Mouse (Mus musculus): ENCODE results near the gene Hemk1. TPM values are rescaled to one million over a fixed set of nuclear protein-coding genes. Genes with fewer than 3 reads are reported as not detected.

Hemk1 gene
- total RNA-seq, 2 experiments from 2014 or later, result 16.5 to 16.6 TPM

GRCm38 (mm10) chr9:107300224-107300973 is 37.8 kb downstream of the Hemk1 start:
- intact Hi-C loops (cut with DNase I), result no loop called here
- no peak for DNase-seq (ENCODE audit: low spot score in 2 of 2)

GRCm38 (mm10) chr9:107299783-107300182 is 38.4 kb downstream of the Hemk1 start:
- intact Hi-C loops (cut with DNase I), result no loop called here
- DNase-seq (ENCODE audit: low spot score in 2 of 2), result no peak

GRCm38 (mm10) chr9:107298876-107299275 is 39.3 kb downstream of the Hemk1 start:
- intact Hi-C loops (cut with DNase I), result no loop called here
- DNase-seq (ENCODE audit: low spot score in 2 of 2), result no peak

- intact Hi-C loops (cut with DNase I), result no loop called here
These were observed 39.9 kb downstream of the Hemk1 start for GRCm38 (mm10) chr9:107298059-107298780.

GRCm38 (mm10) chr9:107297658-107298057 is 40.5 kb downstream of the Hemk1 start:
- no peak for DNase-seq (ENCODE audit: low spot score in 2 of 2)
- intact Hi-C loops (cut with DNase I), result no loop called here

More at GRCm38 (mm10) chr9:107298059-107298780, 39.9 kb downstream of the Hemk1 start:
- no peak for DNase-seq (ENCODE audit: low spot score in 2 of 2)

- intact Hi-C loops (cut with DNase I), result no loop called here
- no peak for DNase-seq (ENCODE audit: low spot score in 2 of 2)
These were observed 41.1 kb downstream of the Hemk1 start for GRCm38 (mm10) chr9:107297059-107297458.

GRCm38 (mm10) chr9:107296501-107296965 is 41.6 kb downstream of the Hemk1 start:
- intact Hi-C loops (cut with DNase I), result no loop called here
- DNase-seq (ENCODE audit: low spot score in 2 of 2), result peak; percentile 93 to 94

- intact Hi-C loops (cut with DNase I), result no loop called here
- DNase-seq (ENCODE audit: low spot score in 2 of 2), result no peak
These were observed 42.1 kb downstream of the Hemk1 start for GRCm38 (mm10) chr9:107296041-107296440.

GRCm38 (mm10) chr9:107296016-107296040 is 42.3 kb downstream of the Hemk1 start, which contains the start of gene Cish:
Gene Cish, plus strand, starts transcription at chr9:107296026.
- no peak for DNase-seq (ENCODE audit: low spot score in 2 of 2)
- intact Hi-C loops (cut with DNase I), result no loop called here

- peak; percentile 50 to 55 for DNase-seq (ENCODE audit: low spot score in 2 of 2)
- intact Hi-C loops (cut with DNase I), result loop anchor here (2.0 kb wide), 2 partner anchors 61 to 219 kb away; no protein-coding TSS in a partner anchor
These were observed 42.5 kb downstream of the Hemk1 start for GRCm38 (mm10) chr9:107295616-107296015.

- intact Hi-C loops (cut with DNase I), result loop anchor here (1.0 to 5.0 kb wide), 5 partner anchors 42 to 392 kb away; no protein-coding TSS in a partner anchor
- DNase-seq (ENCODE audit: low spot score in 2 of 2), result peak; percentile 70 to 81
These were observed 43.9 kb downstream of the Hemk1 start for GRCm38 (mm10) chr9:107294249-107294648.

- intact Hi-C loops (cut with DNase I), result loop anchor here (5.0 kb wide), 2 partner anchors 44 to 389 kb away; no protein-coding TSS in a partner anchor
- peak; percentile 68 to 87 for DNase-seq (ENCODE audit: low spot score in 2 of 2)
These were observed 47.3 kb downstream of the Hemk1 start for GRCm38 (mm10) chr9:107290897-107291296.

- DNase-seq (ENCODE audit: low spot score in 2 of 2), result peak; percentile 62 to 70
- intact Hi-C loops (cut with DNase I), result loop anchor here (5.0 kb wide), 2 partner anchors 42 to 387 kb away; no protein-coding TSS in a partner anchor
These were observed 48.7 kb downstream of the Hemk1 start, which contains the start of gene Mapkapk3 for GRCm38 (mm10) chr9:107289211-107290076. Gene Mapkapk3, minus strand, starts transcription at chr9:107289877.

GRCm38 (mm10) chr9:107288711-107289110 is 49.4 kb downstream of the Hemk1 start:
- intact Hi-C loops (cut with DNase I), result no loop called here

GRCm38 (mm10) chr9:107288105-107288650 is 50.0 kb downstream of the Hemk1 start:
- intact Hi-C loops (cut with DNase I), result no loop called here
- DNase-seq (ENCODE audit: low spot score in 2 of 2), result no peak

More at GRCm38 (mm10) chr9:107288711-107289110, 49.4 kb downstream of the Hemk1 start:
- no peak for DNase-seq (ENCODE audit: low spot score in 2 of 2)

- intact Hi-C loops (cut with DNase I), result no loop called here
- DNase-seq (ENCODE audit: low spot score in 2 of 2), result no peak
These were observed 50.9 kb downstream of the Hemk1 start for GRCm38 (mm10) chr9:107287294-107287693.

- intact Hi-C loops (cut with DNase I), result no loop called here
- no peak for DNase-seq (ENCODE audit: low spot score in 2 of 2)
These were observed 53.1 kb downstream of the Hemk1 start for GRCm38 (mm10) chr9:107285009-107285408.

GRCm38 (mm10) chr9:107282951-107283350 is 55.2 kb downstream of the Hemk1 start:
- DNase-seq (ENCODE audit: low spot score in 2 of 2), result no peak
- intact Hi-C loops (cut with DNase I), result no loop called here

GRCm38 (mm10) chr9:107281241-107281987 is 56.7 kb downstream of the Hemk1 start:
- no peak for DNase-seq (ENCODE audit: low spot score in 2 of 2)
- intact Hi-C loops (cut with DNase I), result no loop called here
